Mouse (Mus musculus): Measurements from ENCODE around the gene Olfr981.
"Not testable (repeated sequence)": the region's sequence is repeated elsewhere in the genome, so short reads cannot be mapped to it uniquely, and the experiment has no call there.

Olfr981 gene

GRCm38 (mm10) chr9:40021164-40021563, at the start of gene Olfr981:
TSS of gene Olfr981 (plus strand) at chr9:40021464.
- no peak for DNase-seq (ENCODE audit: low spot score)

- DNase-seq (ENCODE audit: low spot score), result not testable (repeated sequence)
Observed at GRCm38 (mm10) chr9:39976581-39977145, 44.6 kb upstream of the Olfr981 start.

DNA sequence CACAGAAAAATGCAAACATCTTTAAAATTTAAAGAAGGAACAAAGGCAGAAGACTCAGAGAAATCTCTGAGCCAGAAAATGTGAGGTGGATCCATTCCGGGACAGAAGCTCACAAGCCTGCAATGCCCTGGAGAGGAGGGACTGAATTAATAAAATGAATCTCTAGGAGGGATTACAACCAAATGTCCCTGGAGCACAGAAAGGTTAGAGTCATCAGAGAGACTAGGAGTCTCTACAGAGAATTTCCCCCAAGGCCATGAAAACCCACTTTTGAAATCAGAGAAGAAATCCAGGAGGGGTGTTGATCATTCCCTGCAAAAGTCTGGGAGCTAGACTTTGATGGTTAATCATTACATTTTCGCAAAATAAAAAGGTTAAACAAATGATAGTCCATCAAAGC, 29.5 kb upstream of the Olfr981 start, which contains the start of gene Olfr978:
Gene Olfr978 (plus strand): TSS at position 301 of the 400 bp plus-strand sequence.
- DNase-seq (ENCODE audit: low spot score), result no peak

DNA sequence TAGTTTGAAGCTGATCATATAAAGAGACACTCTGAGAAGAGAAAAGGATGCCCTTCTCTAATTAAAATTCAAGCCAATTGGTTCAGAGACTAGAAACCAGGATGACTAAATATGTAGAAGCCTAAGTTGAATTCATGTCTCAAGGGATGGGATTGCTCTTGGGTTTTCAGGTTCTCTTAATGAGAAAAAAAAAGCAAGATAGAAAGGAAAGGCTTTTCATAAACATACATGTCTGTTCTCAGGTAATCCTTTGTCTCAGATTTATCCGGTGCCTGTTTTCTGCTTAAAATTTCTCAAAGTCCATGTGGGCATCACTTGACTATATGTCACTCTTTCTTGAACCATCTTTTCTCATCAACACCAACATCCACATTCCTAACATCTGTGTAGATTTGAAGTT, 17.9 kb upstream of the Olfr981 start, which contains the start of gene Olfr979:
Gene Olfr979 (minus strand): TSS at position 101 of the 400 bp plus-strand sequence.
- DNase-seq (ENCODE audit: low spot score), result no peak

DNA sequence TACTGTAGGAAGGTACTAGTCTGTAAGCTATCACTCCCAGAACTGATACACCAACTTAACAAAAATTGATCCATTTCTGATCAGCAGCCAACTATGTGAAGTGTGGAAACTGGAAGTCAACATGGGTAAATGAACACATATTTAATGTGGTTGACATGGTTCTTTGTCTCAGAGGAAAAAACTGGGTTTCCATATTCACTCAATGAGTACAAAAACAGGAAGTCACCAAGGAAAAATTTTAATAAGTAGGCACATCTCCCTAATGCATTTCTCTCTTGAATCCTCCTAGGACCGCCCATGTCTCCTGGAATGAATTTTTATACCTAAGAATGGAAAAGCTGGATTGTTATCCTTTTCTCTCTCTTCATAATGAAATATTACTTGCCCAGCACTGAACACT, 11.8 kb upstream of the Olfr981 start, which contains the start of gene Olfr980:
Gene Olfr980 (minus strand): TSS at position 101 of the 400 bp plus-strand sequence.
- DNase-seq (ENCODE audit: low spot score), result no peak

DNA sequence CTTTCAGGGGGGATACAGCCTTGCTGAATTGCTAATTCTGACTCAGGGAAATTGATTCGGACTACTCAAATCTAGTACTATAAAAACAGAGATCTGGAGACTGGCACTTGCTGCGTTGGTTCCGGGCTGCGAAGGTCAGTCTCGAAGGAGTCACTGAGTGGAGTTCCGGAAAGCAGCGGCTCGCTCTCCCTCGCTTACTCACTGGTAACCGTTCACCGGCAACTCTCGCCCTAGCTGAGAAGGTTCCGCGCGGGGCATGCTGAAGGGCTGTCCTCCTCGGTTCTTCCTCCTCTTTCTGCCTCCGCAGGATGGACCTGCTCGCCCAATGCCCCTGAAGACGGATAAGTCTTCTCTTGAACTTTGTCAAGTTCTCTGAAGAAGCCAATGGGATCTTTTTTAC, 28.9 kb downstream of the Olfr981 start:
- DNase-seq (ENCODE audit: low spot score), result no peak

GRCm38 (mm10) chr9:40073529-40073928, 52.3 kb downstream of the Olfr981 start, which contains the start of gene Olfr982:
TSS of gene Olfr982 (plus strand) at chr9:40073829.
- no peak for DNase-seq (ENCODE audit: low spot score)
